Mouse (Mus musculus) spleen, adult 2 months (tissue): Measurements from ENCODE around the gene 4931428L18Rik. TPM values are rescaled to one million over a fixed set of nuclear protein-coding genes. Genes with fewer than 3 reads are reported as not detected.
"Not testable (repeated sequence)": the region's sequence is repeated elsewhere in the genome, so short reads cannot be mapped to it uniquely, and the experiment has no call there.

Experiments used
- DNase-seq, 2 experiments: peaks; one replicate each; pipeline versions ENCODE4 v3.0.0 to v3.0.0-alpha.2; 2012 to 2021; ENCODE audit warnings: low spot score in 2 of 2, low read depth in 1 of 2
- H3K27ac ChIP-seq: fragments of 200-500 bp; 2 replicates; pipeline ENCODE4 v1.5.1; 2012; ENCODE audit warnings: low read length, inconsistent platforms; ENCODE audit not compliant: insufficient read depth
- H3K27me3 ChIP-seq: fragments of 200-500 bp; 2 replicates; pipeline ENCODE4 v1.6.1; 2012; ENCODE audit warnings: mild to moderate bottlenecking, moderate library complexity, low read length, inconsistent platforms; ENCODE audit not compliant: control insufficient read depth, insufficient read depth
- H3K36me3 ChIP-seq: fragments of 200-500 bp; 2 replicates; pipeline ENCODE4 v1.6.1; 2012; ENCODE audit warnings: mild to moderate bottlenecking, low read length, inconsistent platforms; ENCODE audit not compliant: control insufficient read depth, insufficient read depth
- H3K4me1 ChIP-seq: fragments of 200-500 bp; 2 replicates; pipeline ENCODE4 v1.6.1; 2011; ENCODE audit warnings: inconsistent platforms; ENCODE audit not compliant: control insufficient read depth, insufficient read depth, insufficient read length
- H3K4me3 ChIP-seq: fragments of 200-500 bp; 2 replicates; pipeline ENCODE4 v1.5.1; 2011; ENCODE audit warnings: mild to moderate bottlenecking, inconsistent platforms; ENCODE audit not compliant: insufficient read depth, insufficient read length; ENCODE audit errors: extremely low read depth
- CTCF ChIP-seq: fragments of 200-500 bp; IDR thresholded peaks from 2 replicates; pipeline ENCODE4 v1.5.1; 2011; ENCODE audit warnings: mild to moderate bottlenecking, inconsistent platforms; ENCODE audit not compliant: insufficient read depth, insufficient read length, insufficient replicate concordance; ENCODE audit errors: extremely low read depth
- POLR2A ChIP-seq: fragments of 200-500 bp; IDR thresholded peaks from 2 replicates; pipeline ENCODE4 v1.6.1; 2011; ENCODE audit warnings: low read depth, low read length, inconsistent platforms
- WGBS: fragments of 180-500 bp; shearing (Covaris S2); methylation state at CpG from one replicate; pipeline ENCODE4 v1.1.7; 2018; 5-methylcytosine and 5-hydroxymethylcytosine counted together
- polyA plus RNA-seq: library from polyadenylated mRNA; depleted of rRNA; stranded (reverse); fragments of >200 nt; gene quantifications from 2 replicates; pipeline ENCODE4 v1.2.3, GENCODE M21; 2012

4931428L18Rik gene
- polyA plus RNA-seq, 1 experiment, result not detected

- no peaks in the 10 kb centered on the region for H3K36me3 ChIP-seq
- H3K27ac ChIP-seq, result no peak overlapping the region
- H3K27me3 ChIP-seq, result no peaks in the 10 kb centered on the region
- no peak for DNase-seq
- TF ChIP-seq POLR2A (no peak), CTCF (no peak)
- H3K4me3 ChIP-seq, result no peak overlapping the region
- WGBS, result 90% methylated on average over 2 of the region's 2 CpGs
- no peaks in the 10 kb centered on the region for H3K4me1 ChIP-seq
These were observed 190.1 kb downstream of the 4931428L18Rik start for GRCm38 (mm10) chr1:31032351-31032750.

- Histone ChIP-seq H3K4me1 (no peaks in the 10 kb centered on the region), H3K4me3 (no peak overlapping the region), H3K36me3 (no peaks in the 10 kb centered on the region), H3K27me3 (no peaks in the 10 kb centered on the region), H3K27ac (no peak overlapping the region)
- TF ChIP-seq CTCF (no peak), POLR2A (no peak)
- DNase-seq, result no peak
These were observed 199.3 kb downstream of the 4931428L18Rik start for GRCm38 (mm10) chr1:31023173-31023572.

GRCm38 (mm10) chr1:31019283-31019682 lies 203.2 kb downstream of the 4931428L18Rik start:
- Histone ChIP-seq H3K27me3 (no peaks in the 10 kb centered on the region), H3K27ac (no peak overlapping the region), H3K4me3 (no peak overlapping the region), H3K36me3 (no peaks in the 10 kb centered on the region), H3K4me1 (no peaks in the 10 kb centered on the region)
- 88% methylated on average over 6 of the region's 6 CpGs for WGBS
- no peak for DNase-seq
- TF ChIP-seq CTCF, result no peak
- TF ChIP-seq POLR2A, result no peak

GRCm38 (mm10) chr1:31017377-31017776 lies 205.1 kb downstream of the 4931428L18Rik start:
- Histone ChIP-seq H3K27ac (no peak overlapping the region), H3K36me3 (no peaks in the 10 kb centered on the region), H3K4me1 (no peaks in the 10 kb centered on the region), H3K4me3 (no peak overlapping the region), H3K27me3 (no peaks in the 10 kb centered on the region)
- no peak for DNase-seq
- 81% methylated on average over 5 of the region's 5 CpGs for WGBS
- TF ChIP-seq POLR2A, result no peak
- no peak for TF ChIP-seq CTCF

- 78% methylated on average over 6 of the region's 6 CpGs for WGBS
- Histone ChIP-seq H3K27ac (no peak overlapping the region), H3K27me3 (no peaks in the 10 kb centered on the region), H3K36me3 (no peaks in the 10 kb centered on the region), H3K4me1 (no peaks in the 10 kb centered on the region), H3K4me3 (no peak overlapping the region)
- TF ChIP-seq POLR2A (no peak), CTCF (no peak)
- DNase-seq, result no peak
These were observed 206.4 kb downstream of the 4931428L18Rik start for GRCm38 (mm10) chr1:31016068-31016467.

GRCm38 (mm10) chr1:31015261-31015660 lies 207.2 kb downstream of the 4931428L18Rik start:
- Histone ChIP-seq H3K4me1 (no peaks in the 10 kb centered on the region), H3K27me3 (no peaks in the 10 kb centered on the region), H3K27ac (no peak overlapping the region), H3K4me3 (no peak overlapping the region), H3K36me3 (no peaks in the 10 kb centered on the region)
- no peak for TF ChIP-seq CTCF
- TF ChIP-seq POLR2A, result no peak
- DNase-seq, result no peak
- 64% methylated on average over 2 of the region's 2 CpGs for WGBS

- H3K27me3 ChIP-seq, DNase-seq, H3K36me3 ChIP-seq, H3K4me3 ChIP-seq, H3K27ac ChIP-seq, H3K4me1 ChIP-seq: not testable (repeated sequence)
- WGBS, result 87% methylated on average over 6 of the region's 6 CpGs
These were observed 244.6 kb downstream of the 4931428L18Rik start, which contains the start of gene AC153137.1 for GRCm38 (mm10) chr1:30977868-30978267. AC153137.1 (minus strand) TSS chr1:30977968.

GRCm38 (mm10) chr1:30977239-30977638 lies 245.2 kb downstream of the 4931428L18Rik start:
- H3K27me3 ChIP-seq, H3K36me3 ChIP-seq, H3K4me3 ChIP-seq, H3K4me1 ChIP-seq, DNase-seq, H3K27ac ChIP-seq: not testable (repeated sequence)
- WGBS, result 88% methylated on average over 7 of the region's 7 CpGs
